Mouse (Mus musculus) liver, embryonic 14.5 days (tissue): ENCODE measurements around the gene Patj.

Experiments used
- CTCF ChIP-seq: IDR thresholded peaks from 2 replicates; pipeline ENCODE4 v1.5.1; 2016; ENCODE audit warnings: antibody characterized with exemption, low read depth, control low read depth
- EP300 ChIP-seq: IDR thresholded peaks from 2 replicates; pipeline ENCODE4 v1.6.1; 2016; ENCODE audit warnings: antibody characterized with exemption, low read depth

DNA sequence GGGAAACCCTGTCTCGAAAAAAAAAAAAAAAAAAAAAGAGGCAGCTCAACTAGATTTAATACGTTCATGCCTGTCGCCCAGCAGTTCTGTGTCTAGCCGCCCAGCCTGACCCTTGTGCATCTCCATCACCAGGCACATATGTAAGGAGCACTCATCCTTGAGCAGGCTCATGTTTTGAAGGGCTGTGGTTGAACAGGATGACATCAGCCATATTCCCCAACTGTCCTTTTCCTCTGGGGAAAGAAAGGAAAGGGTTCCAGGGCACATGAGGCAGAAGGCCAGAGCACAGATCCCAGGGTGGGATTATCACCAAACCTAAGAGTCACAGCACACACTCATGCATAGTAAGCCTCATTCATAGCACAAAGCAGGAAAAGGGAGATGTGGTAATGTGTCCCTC lies 302.3 kb downstream of the Patj start:
- TF ChIP-seq CTCF: no peak
- no peak for TF ChIP-seq EP300
